Mouse (Mus musculus) heart, postnatal 0 days (tissue): Measurements from ENCODE around the gene Tmem60. TPM values are rescaled to one million over a fixed set of nuclear protein-coding genes. Genes with fewer than 3 reads are reported as not detected.

ENCODE experiments used
- ATAC-seq: fragments of 200-750 bp; cut with Nextera tagmentation; 2 replicates; pipeline ENCODE4 v1.8.0; 2017; ENCODE audit warnings: low read depth, moderate number of reproducible peaks, moderate library complexity; ENCODE audit not compliant: insufficient read depth
- DNase-seq: peaks from one replicate; pipeline ENCODE4 v3.0.0-alpha.2; 2016; ENCODE audit warnings: low spot score
- H3K27ac ChIP-seq: fragments of 300-500 bp; sonication (generic); 2 replicates; pipeline ENCODE4 v1.5.1; 2014; ENCODE audit warnings: low read depth, mild to moderate bottlenecking
- H3K27me3 ChIP-seq: fragments of 300-500 bp; sonication (generic); 2 replicates; pipeline ENCODE4 v1.6.1; 2014; ENCODE audit warnings: low read length, mixed read lengths; ENCODE audit not compliant: control insufficient read depth, insufficient read depth
- H3K36me3 ChIP-seq: fragments of 300-500 bp; sonication (generic); replicated peaks from 2 replicates; pipeline ENCODE4 v1.6.1; 2014; ENCODE audit warnings: low read length, mixed read lengths; ENCODE audit not compliant: control insufficient read depth, insufficient read depth
- H3K4me1 ChIP-seq: fragments of 300-500 bp; sonication (generic); 2 replicates; pipeline ENCODE4 v1.6.1; 2014; ENCODE audit warnings: antibody characterized with exemption; ENCODE audit not compliant: control insufficient read depth, insufficient read depth
- H3K4me2 ChIP-seq: fragments of 300-500 bp; sonication (generic); 2 replicates; pipeline ENCODE4 v1.6.1; 2014; ENCODE audit warnings: low read depth, mild to moderate bottlenecking, low read length, moderate library complexity
- H3K4me3 ChIP-seq: fragments of 300-500 bp; sonication (generic); 2 replicates; pipeline ENCODE4 v1.5.1; 2014; ENCODE audit warnings: low read depth, low read length
- H3K9ac ChIP-seq: fragments of 300-500 bp; sonication (generic); replicated peaks from 2 replicates; pipeline ENCODE4 v1.6.1; 2014; ENCODE audit warnings: low read depth, low read length, mixed read lengths
- H3K9me3 ChIP-seq: fragments of 300-500 bp; sonication (generic); replicated peaks from 2 replicates; pipeline ENCODE4 v1.6.1; 2016; ENCODE audit warnings: low read length; ENCODE audit not compliant: control insufficient read depth
- CTCF ChIP-seq: IDR thresholded peaks from 2 replicates; pipeline ENCODE4 v1.5.1; 2016; ENCODE audit warnings: antibody characterized with exemption, control low read depth, low read depth
- EP300 ChIP-seq: IDR thresholded peaks from 2 replicates; pipeline ENCODE4 v1.6.1; 2016; ENCODE audit warnings: antibody characterized with exemption, low read depth
- WGBS: fragments of 180-500 bp; shearing (Covaris S2); extraction: QIAGEN DNeasy Blood & Tissue Kit; methylation state at CpG from one replicate; pipeline ENCODE4 v1.1.7; 2014; 5-methylcytosine and 5-hydroxymethylcytosine counted together
- polyA plus RNA-seq: library from polyadenylated mRNA; unstranded; fragments of >200 nt; fragmentation: Nextera tagmentation; extraction: Ambion mirVana; gene quantifications from 2 replicates; pipeline ENCODE4 v1.2.1, GENCODE M21; 2015
- total RNA-seq: library from RNA; depleted of rRNA; stranded (reverse); fragments of >200 nt; gene quantifications from 2 replicates; pipeline ENCODE4 v1.2.3, GENCODE M21; 2014; ENCODE audit warnings: low replicate concordance; rRNA removed

Gene Tmem60
- 5.8 and 8.4 TPM in 2 replicates for total RNA-seq
- polyA plus RNA-seq, result 57.5 and 61.5 TPM in 2 replicates

DNA sequence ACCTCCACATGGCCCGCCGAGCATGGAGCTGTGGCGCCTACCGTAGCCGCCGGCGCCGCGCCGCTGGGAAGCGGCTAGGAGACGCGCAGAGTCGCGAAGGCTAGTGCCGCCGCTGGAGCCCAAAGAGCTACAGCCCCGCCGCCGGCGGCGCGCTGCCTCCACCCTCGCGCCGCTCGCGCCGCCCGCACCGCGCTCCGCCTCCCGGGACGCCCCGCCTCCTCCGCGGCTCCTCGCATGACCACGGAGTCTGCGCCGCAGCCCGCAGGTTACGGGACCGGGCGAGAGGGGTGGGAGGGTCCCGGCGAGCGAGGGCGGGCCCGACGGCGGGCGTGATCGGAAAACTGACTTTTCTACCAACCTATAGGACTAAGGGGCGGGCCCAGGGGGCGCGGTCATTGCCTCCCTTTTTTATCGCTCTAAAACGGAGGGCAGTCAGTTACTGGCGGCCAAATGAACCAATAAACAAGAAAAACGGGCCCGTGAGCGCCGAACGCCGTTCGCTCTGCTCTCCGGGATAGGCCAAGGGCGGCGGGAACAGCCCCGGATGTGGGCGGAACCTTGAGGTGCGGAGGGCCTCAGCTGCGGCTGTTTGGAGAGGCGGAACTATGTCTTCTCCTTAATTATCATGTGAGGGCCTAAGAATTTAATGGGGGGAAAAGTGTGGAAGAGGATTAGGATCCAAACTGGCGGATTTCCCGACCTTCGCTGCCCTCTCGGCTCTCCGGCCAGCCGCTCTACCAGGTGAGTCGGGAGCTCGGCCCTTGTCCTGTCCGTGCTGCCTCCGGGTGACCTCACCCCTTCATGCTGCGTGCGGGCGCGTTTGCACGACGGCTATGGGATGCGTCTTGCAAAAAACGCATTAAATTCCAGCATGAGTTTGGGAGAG, at the start of gene Tmem60, which contains the start of gene Phtf2:
Tmem60 (plus strand) TSS at position 277 of the 886 bp plus-strand sequence.
Phtf2 (minus strand) TSS at position 210 of the 886 bp plus-strand sequence.
- TF ChIP-seq EP300 (peak; percentile 52; the same call in 1 of the 2 replicates), CTCF (no peak)
- under 1% methylated on average over 75 of the region's 94 CpGs for WGBS

DNA sequence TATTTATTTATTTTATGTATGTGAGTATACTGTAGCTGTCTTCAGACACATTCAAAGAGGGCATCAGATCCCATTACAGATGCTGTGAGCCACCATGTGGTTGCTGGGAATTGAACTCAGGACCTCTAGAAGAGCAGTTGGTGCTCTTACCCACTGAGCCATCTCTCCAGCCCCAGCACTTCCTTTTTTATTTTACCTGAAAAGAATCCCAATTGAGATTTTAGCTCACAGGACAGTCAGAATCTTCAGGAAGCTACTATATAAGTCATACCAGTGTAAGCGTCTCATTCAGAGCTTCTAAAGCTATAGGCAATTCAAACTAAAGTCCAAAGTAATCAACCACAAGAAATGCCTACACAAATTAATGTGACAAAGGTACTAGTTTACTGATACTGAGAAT, 47.6 kb upstream of the Tmem60 start:
- Histone ChIP-seq H3K36me3 (no peaks in the 10 kb centered on the region), H3K4me3 (no peak overlapping the region), H3K9me3 (no peaks in the 10 kb centered on the region), H3K9ac (no peak overlapping the region), H3K27ac (no peak overlapping the region), H3K4me2 (no peak overlapping the region), H3K4me1 (no peaks in the 10 kb centered on the region), H3K27me3 (no peaks in the 10 kb centered on the region)
- no peak for ATAC-seq
- WGBS, result 100% methylated on average over 1 of the region's 1 CpGs
- TF ChIP-seq EP300, result no peak
- no peak for TF ChIP-seq CTCF
- no peak for DNase-seq

More for the DNA sequence above, at the start of gene Tmem60, which contains the start of gene Phtf2:
- Histone ChIP-seq H3K9ac (peak within 1 kb of the TSS; percentile 90), H3K4me3 (peak within 1 kb of the TSS; percentile 82), H3K4me1 (peaks cover 15% of the 10 kb centered on the region), H3K36me3 (no peaks in the 10 kb centered on the region), H3K9me3 (no peaks in the 10 kb centered on the region), H3K27ac (peak within 1 kb of the TSS; percentile 93), H3K27me3 (no peaks in the 10 kb centered on the region), H3K4me2 (peak within 1 kb of the TSS; percentile 85)
- DNase-seq (peak; percentile 99), ATAC-seq (peak; percentile 95)

DNA sequence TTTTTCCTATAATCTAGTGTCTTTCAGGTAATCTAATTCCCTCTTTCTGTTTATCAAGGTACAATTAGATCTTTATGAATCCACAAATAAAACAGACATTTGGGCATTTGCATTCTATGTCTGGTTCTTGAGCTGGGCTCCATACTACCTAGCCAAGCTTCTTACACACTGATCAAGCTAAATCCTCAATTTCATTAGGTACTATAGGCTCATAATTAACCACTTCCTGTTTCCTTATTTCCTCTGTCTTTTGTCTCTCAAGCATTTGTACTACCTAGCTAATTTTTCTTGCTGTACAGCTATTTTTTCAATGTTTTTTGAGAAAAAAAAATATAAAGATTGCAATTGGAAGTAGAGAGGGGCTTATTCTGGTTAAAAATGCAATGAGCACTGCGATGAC, 44.9 kb upstream of the Tmem60 start:
- Histone ChIP-seq H3K4me1 (peaks cover 11% of the 10 kb centered on the region), H3K9ac (no peak overlapping the region), H3K4me3 (no peak overlapping the region), H3K36me3 (no peaks in the 10 kb centered on the region), H3K27me3 (no peaks in the 10 kb centered on the region), H3K4me2 (no peak overlapping the region), H3K27ac (no peak overlapping the region), H3K9me3 (no peaks in the 10 kb centered on the region)
- DNase-seq (no peak), ATAC-seq (no peak)
- WGBS, result 100% methylated on average over 1 of the region's 1 CpGs
- TF ChIP-seq CTCF (no peak), EP300 (no peak)

DNA sequence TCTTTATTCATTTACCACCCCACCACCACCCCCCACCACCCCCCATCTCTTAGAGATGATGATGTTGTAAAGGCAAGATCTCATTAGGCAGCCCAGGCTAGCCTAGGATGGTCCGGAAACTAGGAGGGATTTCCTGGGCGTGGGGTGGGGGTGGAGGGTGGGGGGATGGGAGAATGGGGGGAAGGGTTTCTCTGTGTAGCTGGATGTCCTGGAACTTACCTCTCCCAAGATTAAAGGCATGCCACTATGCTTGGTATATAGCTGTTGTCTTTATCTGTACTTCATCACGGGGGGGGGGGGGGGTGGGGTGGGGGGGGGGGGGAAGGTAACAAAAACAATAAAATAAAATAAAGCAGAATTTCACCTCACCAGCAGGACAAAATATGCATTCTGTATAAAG, 38.6 kb upstream of the Tmem60 start:
- no peak overlapping the region for H3K4me3 ChIP-seq
- H3K27ac ChIP-seq, result no peak overlapping the region
- H3K36me3 ChIP-seq, result no peaks in the 10 kb centered on the region
- no peak overlapping the region for H3K9ac ChIP-seq
- 80% methylated on average over 2 of the region's 3 CpGs for WGBS
- ATAC-seq, result no peak
- no peaks in the 10 kb centered on the region for H3K27me3 ChIP-seq
- no peak for DNase-seq
- no peaks in the 10 kb centered on the region for H3K9me3 ChIP-seq
- peaks cover 11% of the 10 kb centered on the region for H3K4me1 ChIP-seq
- no peak overlapping the region for H3K4me2 ChIP-seq
- no peak for TF ChIP-seq CTCF
- no peak for TF ChIP-seq EP300

DNA sequence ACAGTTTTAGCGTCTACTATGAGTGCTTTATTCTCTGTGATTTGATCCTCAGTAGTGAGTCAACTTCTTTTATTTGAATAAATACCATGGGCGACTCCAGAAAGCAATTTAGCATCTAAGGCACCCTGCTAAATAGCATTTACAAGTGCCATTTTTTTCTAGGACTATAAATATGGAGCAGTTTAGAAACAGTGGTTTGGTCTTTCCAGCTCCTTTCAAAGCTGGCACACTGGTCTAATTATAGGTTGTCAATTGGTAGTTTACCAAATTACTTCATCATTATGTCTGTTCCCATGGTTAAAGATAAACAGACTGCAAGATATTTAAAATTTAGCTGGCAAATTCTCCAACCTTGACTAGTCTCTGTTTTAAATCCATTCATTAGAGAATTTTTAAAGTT, 38.2 kb upstream of the Tmem60 start:
- 88% methylated on average over 2 of the region's 2 CpGs for WGBS
- no peaks in the 10 kb centered on the region for H3K36me3 ChIP-seq
- no peak overlapping the region for H3K4me2 ChIP-seq
- H3K27ac ChIP-seq, result no peak overlapping the region
- no peaks in the 10 kb centered on the region for H3K27me3 ChIP-seq
- no peaks in the 10 kb centered on the region for H3K9me3 ChIP-seq
- no peak overlapping the region for H3K4me3 ChIP-seq
- TF ChIP-seq CTCF (no peak), EP300 (no peak)
- peaks cover 11% of the 10 kb centered on the region for H3K4me1 ChIP-seq
- no peak for DNase-seq
- no peak for ATAC-seq
- H3K9ac ChIP-seq, result no peak overlapping the region
